Mouse (Mus musculus) MEL (cell line): ENCODE measurements around the gene Kcnn1. TPM values are rescaled to one million over a fixed set of nuclear protein-coding genes. Genes with fewer than 3 reads are reported as not detected.

Source experiments
- DNase-seq: peaks from one replicate; pipeline ENCODE4 v3.0.0; 2011; ENCODE audit warnings: low read depth, low spot score
- H3K27ac ChIP-seq: 2 replicates; pipeline ENCODE4 v1.5.1; 2012; ENCODE audit warnings: low read depth, mild to moderate bottlenecking, control low read depth, low read length, moderate library complexity; ENCODE audit not compliant: control insufficient read depth
- H3K27me3 ChIP-seq, 2 experiments: fragments of 150-350 bp in 1 of 2; sonication (generic) in 1 of 2; 2 replicates each; pipeline ENCODE4 v1.6.1; 2012; ENCODE audit warnings: low read length in 2 of 2, mild to moderate bottlenecking in 2 of 2, improper control_type of control experiment in 1 of 2, moderate library complexity in 1 of 2; ENCODE audit not compliant: insufficient read depth in 2 of 2, control insufficient read depth in 1 of 2
- H3K36me3 ChIP-seq, 2 experiments: 2 replicates each; pipeline ENCODE4 v1.6.1; 2012 to 2014; ENCODE audit warnings: low read length in 2 of 2, improper control_type of control experiment in 1 of 2, inconsistent platforms in 1 of 2, mild to moderate bottlenecking in 1 of 2; ENCODE audit not compliant: insufficient read depth in 2 of 2, control insufficient read depth in 1 of 2
- H3K4me1 ChIP-seq, 2 experiments: fragments of 150-350 bp in 1 of 2; sonication (generic) in 1 of 2; 2 replicates each; pipeline ENCODE4 v1.6.1; 2012; ENCODE audit warnings: low read length in 2 of 2, improper control_type of control experiment in 1 of 2, mild to moderate bottlenecking in 1 of 2; ENCODE audit not compliant: insufficient read depth in 2 of 2, control insufficient read depth in 1 of 2
- H3K4me3 ChIP-seq, 2 experiments: fragments of 150-350 bp in 1 of 2; sonication (generic) in 1 of 2; 2 replicates each; pipeline ENCODE4 v1.5.1; 2012; ENCODE audit warnings: low read depth in 2 of 2, low read length in 2 of 2, mild to moderate bottlenecking in 2 of 2, moderate library complexity in 2 of 2, control low read depth in 1 of 2, improper control_type of control experiment in 1 of 2; ENCODE audit not compliant: control insufficient read depth in 1 of 2, insufficient read depth in 1 of 2
- H3K79me2 ChIP-seq: 2 replicates; pipeline ENCODE4 v1.6.1; 2012; ENCODE audit warnings: mild to moderate bottlenecking, low read length, moderate library complexity; ENCODE audit not compliant: control insufficient read depth, poor library complexity, insufficient read depth
- H3K9ac ChIP-seq: 2 replicates; pipeline ENCODE4 v1.6.1; 2012; ENCODE audit warnings: low read depth, mild to moderate bottlenecking, control low read depth, low read length, moderate library complexity; ENCODE audit not compliant: control insufficient read depth, poor library complexity, severe bottlenecking
- H3K9me3 ChIP-seq: fragments of 150-350 bp; sonication (generic); replicated peaks from 2 replicates; pipeline ENCODE4 v1.6.1; 2012; ENCODE audit warnings: mild to moderate bottlenecking, low read length, improper control_type of control experiment, moderate library complexity; ENCODE audit not compliant: insufficient read depth
- BHLHE40 ChIP-seq: IDR thresholded peaks from 2 replicates; pipeline ENCODE4 v1.6.1; 2012; ENCODE audit warnings: low read depth, mild to moderate bottlenecking, inconsistent platforms, low read length, improper control_type of control experiment, borderline replicate concordance
- CHD1 ChIP-seq: IDR thresholded peaks from 2 replicates; pipeline ENCODE4 v1.6.1; 2012; ENCODE audit warnings: low read depth, mild to moderate bottlenecking, inconsistent platforms, low read length, improper control_type of control experiment
- ELF1 ChIP-seq: IDR thresholded peaks from 2 replicates; pipeline ENCODE4 v1.6.1; 2014; ENCODE audit warnings: low read depth, mild to moderate bottlenecking, inconsistent platforms, low read length, improper control_type of control experiment, moderate library complexity
- ETS1 ChIP-seq: IDR thresholded peaks from 2 replicates; pipeline ENCODE4 v1.6.1; 2012; ENCODE audit warnings: low read depth, mild to moderate bottlenecking, inconsistent platforms, low read length, improper control_type of control experiment, moderate library complexity
- GATA1 ChIP-seq: IDR thresholded peaks from 2 replicates; pipeline ENCODE4 v1.6.1; 2011; ENCODE audit warnings: low read depth, low read length, improper control_type of control experiment
- JUND ChIP-seq: IDR thresholded peaks from 2 replicates; pipeline ENCODE4 v1.6.1; 2011; ENCODE audit warnings: low read depth, mild to moderate bottlenecking, improper control_type of control experiment, low read length
- MAFK ChIP-seq: IDR thresholded peaks from 2 replicates; pipeline ENCODE4 v1.6.1; 2011; ENCODE audit warnings: low read depth, mild to moderate bottlenecking, low read length, improper control_type of control experiment, borderline replicate concordance
- MEF2A ChIP-seq: IDR thresholded peaks from 2 replicates; pipeline ENCODE4 v1.6.1; 2014; ENCODE audit warnings: low read depth, mild to moderate bottlenecking, inconsistent platforms, low read length, improper control_type of control experiment; ENCODE audit not compliant: poor library complexity, insufficient replicate concordance, severe bottlenecking; ENCODE audit errors: extremely low read depth
- NELFE ChIP-seq: IDR thresholded peaks from 2 replicates; pipeline ENCODE4 v1.6.1; 2011; ENCODE audit warnings: low read depth, low read length, improper control_type of control experiment
- NRF1 ChIP-seq: IDR thresholded peaks from 2 replicates; pipeline ENCODE4 v1.6.1; 2014; ENCODE audit warnings: low read depth, mild to moderate bottlenecking, inconsistent platforms, low read length, improper control_type of control experiment, moderate library complexity; ENCODE audit not compliant: poor library complexity, insufficient read depth, severe bottlenecking
- POLR2A ChIP-seq, 2 experiments: IDR thresholded peaks; 2 replicates each; pipeline ENCODE4 v1.6.1; 2011 to 2012; ENCODE audit warnings: low read length in 2 of 2, mild to moderate bottlenecking in 2 of 2, control low read depth in 1 of 2, improper control_type of control experiment in 1 of 2, low read depth in 1 of 2, moderate library complexity in 1 of 2; ENCODE audit not compliant: control insufficient read depth in 1 of 2, insufficient read depth in 1 of 2, poor library complexity in 1 of 2
- POLR2AphosphoS2 ChIP-seq: IDR thresholded peaks from 2 replicates; pipeline ENCODE4 v1.6.1; 2011; ENCODE audit warnings: low read length, improper control_type of control experiment
- RAD21 ChIP-seq: IDR thresholded peaks from 2 replicates; pipeline ENCODE4 v1.6.1; 2011; ENCODE audit warnings: mild to moderate bottlenecking, low read depth, low read length, improper control_type of control experiment
- RCOR1 ChIP-seq: IDR thresholded peaks from 2 replicates; pipeline ENCODE4 v1.6.1; 2012; ENCODE audit warnings: low read depth, mild to moderate bottlenecking, inconsistent platforms, low read length, improper control_type of control experiment
- SIN3A ChIP-seq: IDR thresholded peaks from 2 replicates; pipeline ENCODE4 v1.6.1; 2012; ENCODE audit warnings: low read length, improper control_type of control experiment, inconsistent platforms
- UBTF ChIP-seq: IDR thresholded peaks from 2 replicates; pipeline ENCODE4 v1.6.1; 2012; ENCODE audit warnings: low read depth, mild to moderate bottlenecking, inconsistent platforms, low read length, improper control_type of control experiment, moderate library complexity, borderline replicate concordance; ENCODE audit not compliant: insufficient read depth
- USF1 ChIP-seq: IDR thresholded peaks from 2 replicates; pipeline ENCODE4 v1.6.1; 2014; ENCODE audit warnings: low read depth, mild to moderate bottlenecking, inconsistent platforms, low read length, improper control_type of control experiment, moderate library complexity
- ZC3H11A ChIP-seq: IDR thresholded peaks from 2 replicates; pipeline ENCODE4 v1.6.1; 2012; ENCODE audit warnings: low read depth, mild to moderate bottlenecking, inconsistent platforms, low read length, improper control_type of control experiment
- ZKSCAN1 ChIP-seq: IDR thresholded peaks from 2 replicates; pipeline ENCODE4 v1.6.1; 2012; ENCODE audit warnings: low read depth, mild to moderate bottlenecking, inconsistent platforms, low read length, improper control_type of control experiment, moderate library complexity
- polyA plus RNA-seq, 2 experiments: library from polyadenylated mRNA; stranded (reverse) in 1 of 2; unstranded in 1 of 2; fragments of >175 nt in 1 of 2; fragments of >200 nt in 1 of 2; gene quantifications; 2 replicates each; pipeline versions ENCODE4 v1.2.1 to v1.2.4; 2012; ENCODE audit warnings: low replicate concordance in 2 of 2, low read depth in 1 of 2; ENCODE audit not compliant: insufficient read length in 2 of 2, insufficient read depth in 1 of 2, missing spikeins in 1 of 2
- total RNA-seq: library from RNA; depleted of rRNA; stranded (reverse); fragments of 300-350 nt; gene quantifications from 2 replicates; pipeline ENCODE4 v1.2.3, GENCODE M21; 2012

Gene Kcnn1
- total and polyA plus RNA-seq, 3 experiments: 8.9 to 10.7 TPM; not detected in 1

GRCm38 (mm10) chr8:70897021-70897680, 34.1 kb upstream of the Kcnn1 start, which contains the start of gene Rpl18a (continued):
- TF ChIP-seq ZKSCAN1: no peak
- no peak for TF ChIP-seq GATA1
- no peak for TF ChIP-seq RAD21
- TF ChIP-seq SIN3A: peak; percentile 59
- TF ChIP-seq JUND: no peak
- peak; percentile 75 for TF ChIP-seq ELF1
- no peak for TF ChIP-seq ZC3H11A
- TF ChIP-seq RCOR1: no peak
- peak; percentile 84 to 96 for TF ChIP-seq POLR2A (IDR thresholded peaks at IDR 0.05; ENCODE audit: control insufficient read depth in 1 of 2, insufficient read depth in 1 of 2, low read depth in 1 of 2, low read length in 2 of 2, poor library complexity in 1 of 2)
- no peak; the same call in 1 of the 2 replicates for TF ChIP-seq ETS1
- no peak for TF ChIP-seq UBTF
- TF ChIP-seq MEF2A: no peak
- peak; percentile 96 for TF ChIP-seq NELFE
- peak; percentile 69 for TF ChIP-seq NRF1
- TF ChIP-seq BHLHE40: no peak

GRCm38 (mm10) chr8:70896316-70897020, 33.4 kb upstream of the Kcnn1 start:
- Histone ChIP-seq H3K4me3 (peak overlapping the region; percentile 79 to 97), H3K4me1 (peaks cover 4 to 11% of the 10 kb centered on the region in 2 experiments; a peak in 3 of 4 replicates), H3K9me3 (no peaks in the 10 kb centered on the region), H3K27ac (peak overlapping the region; percentile 91), H3K9ac (peak overlapping the region; percentile 99), H3K79me2 (peaks cover 19% of the 10 kb centered on the region), H3K36me3 (peaks cover 7 to 17% of the 10 kb centered on the region in 2 experiments; a peak in 3 of 4 replicates), H3K27me3 (no peaks in the 10 kb centered on the region)
- DNase-seq: peak; percentile 55
- TF ChIP-seq ZC3H11A: no peak
- 0 out of 2 replicates have a peak, but pooled peaks have one; percentile 76 for TF ChIP-seq CHD1
- no peak for TF ChIP-seq GATA1
- no peak for TF ChIP-seq MAFK
- TF ChIP-seq NRF1: no peak
- TF ChIP-seq USF1: no peak
- no peak for TF ChIP-seq BHLHE40
- TF ChIP-seq MEF2A: no peak
- no peak for TF ChIP-seq UBTF
- peak; percentile 18; the same call in 1 of the 2 replicates for TF ChIP-seq POLR2AphosphoS2
